Mouse (Mus musculus): Measurements from ENCODE around the gene Atic.

Atic gene

GRCm38 (mm10) chr1:71556688-71557612 lies at the start of gene Atic:
Gene Atic, plus strand, starts transcription at chr1:71557150.
- peak; percentile 90 for DNase-seq (ENCODE audit: low read depth)

GRCm38 (mm10) chr1:71507251-71507650 lies 49.7 kb upstream of the Atic start:
- DNase-seq (ENCODE audit: low read depth) = no peak

GRCm38 (mm10) chr1:71515041-71515440 lies 41.9 kb upstream of the Atic start:
- DNase-seq (ENCODE audit: low read depth) = no peak

GRCm38 (mm10) chr1:71528808-71529648 lies 27.9 kb upstream of the Atic start:
- no peak for DNase-seq (ENCODE audit: low read depth)

GRCm38 (mm10) chr1:71530779-71531178 lies 26.2 kb upstream of the Atic start:
- DNase-seq (ENCODE audit: low read depth) = no peak

- DNase-seq (ENCODE audit: low read depth) = peak; percentile 7
Measured at GRCm38 (mm10) chr1:71531653-71532052, 25.3 kb upstream of the Atic start.

- no peak for DNase-seq (ENCODE audit: low read depth)
Measured at GRCm38 (mm10) chr1:71539641-71540040, 17.3 kb upstream of the Atic start.

- DNase-seq (ENCODE audit: low read depth) = no peak
Measured at GRCm38 (mm10) chr1:71540437-71540836, 16.5 kb upstream of the Atic start.

- DNase-seq (ENCODE audit: low read depth) = no peak
Measured at GRCm38 (mm10) chr1:71550626-71551195, 6.2 kb upstream of the Atic start.

GRCm38 (mm10) chr1:71560626-71561025 lies 3.7 kb downstream of the Atic start:
- DNase-seq (ENCODE audit: low read depth) = no peak

- no peak for DNase-seq (ENCODE audit: low read depth)
Measured at GRCm38 (mm10) chr1:71564291-71564690, 7.3 kb downstream of the Atic start.

GRCm38 (mm10) chr1:71567884-71568605 lies 11.1 kb downstream of the Atic start:
- no peak for DNase-seq (ENCODE audit: low read depth)

GRCm38 (mm10) chr1:71570116-71570515 lies 13.2 kb downstream of the Atic start:
- no peak for DNase-seq (ENCODE audit: low read depth)

- DNase-seq (ENCODE audit: low read depth) = no peak
Measured at GRCm38 (mm10) chr1:71575987-71576386, 19.0 kb downstream of the Atic start.

GRCm38 (mm10) chr1:71576837-71577236 lies 19.9 kb downstream of the Atic start:
- DNase-seq (ENCODE audit: low read depth) = no peak

- DNase-seq (ENCODE audit: low read depth) = no peak
Measured at GRCm38 (mm10) chr1:71579526-71579925, 22.6 kb downstream of the Atic start.

GRCm38 (mm10) chr1:71580408-71580807 lies 23.5 kb downstream of the Atic start:
- no peak for DNase-seq (ENCODE audit: low read depth)

- DNase-seq (ENCODE audit: low read depth) = no peak
Measured at GRCm38 (mm10) chr1:71583302-71583701, 26.4 kb downstream of the Atic start.

GRCm38 (mm10) chr1:71583900-71584299 lies 26.9 kb downstream of the Atic start:
- DNase-seq (ENCODE audit: low read depth) = no peak

GRCm38 (mm10) chr1:71586658-71587057 lies 29.7 kb downstream of the Atic start:
- no peak for DNase-seq (ENCODE audit: low read depth)

GRCm38 (mm10) chr1:71590038-71590437 lies 33.1 kb downstream of the Atic start:
- no peak for DNase-seq (ENCODE audit: low read depth)

- DNase-seq (ENCODE audit: low read depth) = no peak
Measured at GRCm38 (mm10) chr1:71593184-71593583, 36.2 kb downstream of the Atic start.

Measured in c-Kit-positive CD71-positive TER-119-negative erythroid progenitor cells, embryonic 14.5 days (primary cell).